Mouse (Mus musculus) embryo, embryonic 9.5 days (tissue): ENCODE data around the gene Clec2d.
"Not testable (repeated sequence)": the region's sequence is repeated elsewhere in the genome, so short reads cannot be mapped to it uniquely, and the experiment has no call there.

ENCODE experiments used
- DNase-seq: peaks from one replicate; pipeline ENCODE4 v3.0.0-alpha.2; 2017; ENCODE audit errors: extremely low spot score

Clec2d gene

GRCm38 (mm10) chr6:129187200-129187651 is 6.8 kb downstream of the Clec2d start:
- DNase-seq, result no peak

GRCm38 (mm10) chr6:129187816-129188215 is 7.4 kb downstream of the Clec2d start:
- DNase-seq, result not testable (repeated sequence)

GRCm38 (mm10) chr6:129193431-129193830 is 13.0 kb downstream of the Clec2d start:
- DNase-seq, result no peak

- DNase-seq, result not testable (repeated sequence)
These were observed 19.7 kb downstream of the Clec2d start for GRCm38 (mm10) chr6:129200066-129200465.

- no peak for DNase-seq
These were observed 21.9 kb downstream of the Clec2d start for GRCm38 (mm10) chr6:129202306-129202705.

- no peak for DNase-seq
These were observed 23.9 kb downstream of the Clec2d start for GRCm38 (mm10) chr6:129204342-129204741.

- DNase-seq, result no peak
These were observed 24.4 kb downstream of the Clec2d start for GRCm38 (mm10) chr6:129204838-129205237.

- no peak for DNase-seq
These were observed 28.6 kb downstream of the Clec2d start for GRCm38 (mm10) chr6:129208891-129209519.

- DNase-seq, result no peak
These were observed 29.5 kb downstream of the Clec2d start for GRCm38 (mm10) chr6:129209785-129210446.

GRCm38 (mm10) chr6:129210447-129210790 is 30.0 kb downstream of the Clec2d start:
- DNase-seq, result no peak

- no peak for DNase-seq
These were observed 32.2 kb downstream of the Clec2d start for GRCm38 (mm10) chr6:129212421-129213195.

- no peak for DNase-seq
These were observed 33.1 kb downstream of the Clec2d start for GRCm38 (mm10) chr6:129213497-129213896.

GRCm38 (mm10) chr6:129214263-129214662 is 33.8 kb downstream of the Clec2d start:
- no peak for DNase-seq

- no peak for DNase-seq
These were observed 34.6 kb downstream of the Clec2d start for GRCm38 (mm10) chr6:129215053-129215452.

- DNase-seq, result no peak
These were observed 35.6 kb downstream of the Clec2d start for GRCm38 (mm10) chr6:129215886-129216637.

- DNase-seq, result no peak
These were observed 36.4 kb downstream of the Clec2d start for GRCm38 (mm10) chr6:129216721-129217230.

GRCm38 (mm10) chr6:129218191-129218696 is 37.8 kb downstream of the Clec2d start:
- no peak for DNase-seq

- no peak for DNase-seq
These were observed 39.6 kb downstream of the Clec2d start for GRCm38 (mm10) chr6:129219897-129220517.

GRCm38 (mm10) chr6:129221053-129221452 is 40.6 kb downstream of the Clec2d start:
- DNase-seq, result no peak

GRCm38 (mm10) chr6:129222188-129222800 is 41.9 kb downstream of the Clec2d start:
- DNase-seq, result no peak

- DNase-seq, result no peak
These were observed 43.2 kb downstream of the Clec2d start for GRCm38 (mm10) chr6:129223611-129224010.
